In genomic region chr10:85678635-85679034, GRCm38 (mm10) we compare ENCODE assay signal across 7 mouse cellular contexts.
DNase-seq lines count a peak whose midpoint lies in the region; ATAC-seq and TF ChIP-seq lines count a peak whose summit lies in the region.

No protein-coding gene starts in this region.

- no peak overlapping the region for H3K9ac ChIP-seq in neural tube, embryonic 15.5 days (replicated peaks)
- no peak overlapping the region for H3K9ac ChIP-seq in limb, embryonic 14.5 days (ENCODE audit: low read depth, low read length, severe bottlenecking)

- H3K36me3 ChIP-seq in neural tube, embryonic 15.5 days: no peaks in the 10 kb centered on the region
- no peaks in the 10 kb centered on the region for H3K36me3 ChIP-seq in limb, embryonic 14.5 days (ENCODE audit: control insufficient read depth, insufficient read depth, low read length)

- H3K27me3 ChIP-seq in neural tube, embryonic 15.5 days (replicated peaks): no peaks in the 10 kb centered on the region
- no peaks in the 10 kb centered on the region for H3K27me3 ChIP-seq in limb, embryonic 14.5 days (ENCODE audit: control insufficient read depth, insufficient read depth, low read length)

- ATAC-seq in neural tube, embryonic 15.5 days (ENCODE audit: low FRiP score): no peak
- ATAC-seq in common myeloid progenitor, adult 5-6 weeks (replicated peaks; ENCODE audit: low read depth, poor library complexity, severe bottlenecking): peak; percentile 76
- no peak; the same call in 1 of the 2 replicates for ATAC-seq in limb, embryonic 14.5 days (ENCODE audit: low FRiP score, low read depth)

- no peaks in the 10 kb centered on the region for H3K9me3 ChIP-seq in neural tube, embryonic 15.5 days (replicated peaks)
- H3K9me3 ChIP-seq in limb, embryonic 14.5 days (ENCODE audit: control insufficient read depth, low read length): no peaks in the 10 kb centered on the region

- H3K27ac ChIP-seq in neural tube, embryonic 15.5 days (replicated peaks): no peak overlapping the region
- H3K27ac ChIP-seq in limb, embryonic 14.5 days (replicated peaks; ENCODE audit: low read depth, low read length): no peak overlapping the region

- WGBS in neural tube, embryonic 15.5 days: 23% methylated on average over 4 of the region's 4 CpGs
- WGBS in limb, embryonic 14.5 days: 21% methylated on average over 4 of the region's 4 CpGs

- no peak overlapping the region for H3K4me3 ChIP-seq in neural tube, embryonic 15.5 days (replicated peaks)
- no peak overlapping the region for H3K4me3 ChIP-seq in limb, embryonic 14.5 days (replicated peaks; ENCODE audit: low read length)

- H3K4me1 ChIP-seq in neural tube, embryonic 15.5 days: no peaks in the 10 kb centered on the region
- H3K4me1 ChIP-seq in limb, embryonic 14.5 days (ENCODE audit: control insufficient read depth, insufficient read depth, low read length): no peaks in the 10 kb centered on the region

- TF ChIP-seq POLR2A in limb, embryonic 14.5 days (IDR thresholded peaks at IDR 0.05; ENCODE audit: borderline replicate concordance, extremely low read depth, insufficient read depth, insufficient read length): no peak

- peak; percentile 18 for DNase-seq in neural tube, embryonic 10.5 days (ENCODE audit: extremely low spot score, low spot score)
- DNase-seq in adrenal gland, adult 2 months: peak; percentile 26
- peak; percentile 36 for DNase-seq in induced T-regulatory cell, adult 2 months (ENCODE audit: low read depth)
- peak; percentile 37 for DNase-seq in limb, embryonic 14.5 days (ENCODE audit: low spot score)
- DNase-seq in right cerebral cortex, postnatal 14 days: peak; percentile 62

- H3K4me2 ChIP-seq in neural tube, embryonic 15.5 days: no peak overlapping the region
- H3K4me2 ChIP-seq in limb, embryonic 14.5 days (replicated peaks; ENCODE audit: low read depth, low read length, severe bottlenecking): no peak overlapping the region
